Mouse (Mus musculus): ENCODE results near the gene Il12rb1.
"Not testable (repeated sequence)": the region's sequence is repeated elsewhere in the genome, so short reads cannot be mapped to it uniquely, and the experiment has no call there.

Il12rb1 gene

DNA sequence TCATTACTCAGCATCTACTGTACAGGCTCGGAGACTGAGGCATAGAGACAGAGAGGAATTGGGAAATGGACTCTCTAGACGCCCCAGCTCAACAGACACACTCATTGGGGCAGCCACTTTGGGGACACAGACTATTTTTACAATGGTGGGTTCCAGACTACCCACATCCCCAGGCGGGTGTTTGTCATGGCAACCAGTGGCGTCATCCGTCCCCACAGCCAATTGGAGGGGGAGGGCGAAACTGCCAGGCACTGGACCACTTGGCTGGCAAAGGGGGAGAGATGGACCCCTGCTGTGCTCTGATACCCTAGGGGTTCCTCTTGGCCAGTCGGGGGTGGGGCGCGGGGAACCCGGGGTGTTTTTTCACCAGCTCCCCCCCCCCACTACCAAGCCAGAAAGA is 7.6 kb upstream of the Il12rb1 start:
- no peak for DNase-seq (ENCODE audit: low spot score)

DNA sequence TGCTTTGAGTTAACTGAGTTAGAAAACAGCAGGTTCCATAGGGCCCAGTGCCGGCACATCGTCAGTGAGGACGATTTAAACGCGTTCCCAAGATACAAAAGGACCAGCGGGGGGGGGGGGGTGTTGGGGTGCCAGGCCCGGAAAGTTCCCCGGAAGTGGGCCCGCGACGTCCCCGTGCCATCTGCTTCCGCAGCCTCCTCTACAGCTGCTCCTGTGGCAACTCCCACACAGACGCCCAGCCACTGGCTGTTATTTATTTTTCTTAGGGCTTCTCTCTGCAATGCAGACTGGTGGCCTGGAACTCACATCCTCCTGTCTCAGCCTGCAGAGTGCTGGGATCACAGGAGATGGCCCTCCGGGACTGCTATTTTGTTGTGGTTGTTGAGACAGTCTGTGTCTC is 7.1 kb upstream of the Il12rb1 start:
- DNase-seq (ENCODE audit: low spot score), result no peak

DNA sequence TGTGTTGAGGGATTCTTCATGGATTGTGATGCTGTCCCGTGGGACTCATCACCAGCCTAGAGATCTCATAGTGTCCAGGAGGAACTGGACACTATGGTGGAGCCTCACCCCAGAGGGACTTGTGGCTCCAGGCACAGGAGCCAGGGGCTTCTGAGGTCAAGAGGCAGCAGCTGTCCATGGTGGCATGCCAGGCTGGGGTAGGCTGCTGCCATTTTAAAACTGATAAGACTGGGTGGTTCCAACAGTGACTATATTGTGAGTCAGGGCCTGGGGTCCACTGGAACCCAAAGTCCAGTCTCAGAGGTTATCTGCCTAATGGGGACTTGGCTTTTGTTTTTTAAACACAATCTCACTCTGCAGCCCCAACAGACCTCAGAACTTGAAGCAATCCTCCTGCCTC is 6.4 kb upstream of the Il12rb1 start:
- DNase-seq (ENCODE audit: low spot score), result no peak

DNA sequence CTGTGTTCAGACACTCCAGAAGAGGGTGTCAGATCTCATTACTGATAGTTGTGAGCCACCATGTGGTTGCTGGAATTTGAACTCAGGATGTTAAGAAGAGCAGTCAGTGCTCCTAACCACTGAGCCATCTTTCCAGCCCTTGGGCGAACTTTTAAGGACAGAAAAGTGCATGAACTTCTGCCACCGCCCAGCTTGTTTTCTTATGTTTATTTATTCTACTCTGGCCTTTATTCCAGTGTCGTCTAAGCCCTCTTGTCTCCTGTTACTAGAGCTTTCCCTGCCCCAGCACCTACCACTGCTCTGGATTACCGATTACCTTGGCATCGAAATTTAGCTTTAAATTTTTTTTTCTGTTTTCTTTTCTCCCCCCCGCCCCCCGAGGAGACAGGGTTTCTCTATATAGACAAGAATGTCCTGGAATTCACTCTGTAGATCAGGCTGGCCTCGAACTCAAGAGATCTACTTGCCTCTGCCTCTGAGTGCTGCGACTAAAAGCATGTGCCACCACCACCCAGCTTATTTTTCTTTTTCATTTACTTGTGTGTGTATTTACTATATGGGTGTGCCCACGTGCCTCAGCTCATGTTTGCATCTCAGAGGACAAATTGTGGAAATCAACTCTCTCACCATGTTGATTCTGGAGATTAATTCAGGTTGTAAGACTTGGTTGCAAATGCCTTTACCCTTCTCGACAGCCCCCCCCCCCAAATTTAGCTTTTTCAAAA is 5.3 kb upstream of the Il12rb1 start:
- DNase-seq (ENCODE audit: low spot score), result no peak

DNA sequence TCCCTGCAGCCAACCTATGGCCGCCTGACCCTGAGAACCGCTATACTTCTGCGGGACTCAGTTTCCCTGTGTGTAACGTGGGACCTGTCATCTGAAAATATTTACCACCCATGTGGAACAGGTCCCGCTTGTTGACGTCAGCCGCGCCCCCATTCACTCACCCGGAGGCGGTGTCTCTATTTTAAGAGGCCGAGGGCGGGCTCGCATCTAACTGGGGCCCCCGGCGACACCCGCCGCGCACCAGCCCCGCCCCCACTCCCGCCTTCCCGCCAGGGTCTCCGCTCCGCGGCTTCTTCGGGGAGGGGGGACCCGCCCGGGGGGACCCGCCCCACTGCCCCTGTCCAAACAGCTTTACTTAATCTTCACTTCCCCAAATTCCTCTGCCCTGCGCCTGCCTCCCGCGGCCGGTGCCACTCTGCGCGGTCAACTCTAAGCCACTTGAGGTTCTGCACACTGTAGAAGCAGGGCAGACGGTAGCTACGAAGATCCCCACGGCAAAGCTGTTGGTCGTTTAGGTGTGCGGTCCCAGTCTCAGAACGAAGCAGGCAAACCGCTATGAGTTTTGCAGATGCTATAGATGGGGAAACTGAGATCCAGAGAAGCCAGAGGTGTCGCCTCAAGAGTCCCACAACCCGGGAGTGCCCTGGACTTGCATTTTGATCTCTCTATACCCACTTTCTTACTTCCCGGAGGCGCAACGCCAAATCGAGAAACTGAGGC is 4.3 kb upstream of the Il12rb1 start:
- DNase-seq (ENCODE audit: low spot score), result no peak

DNA sequence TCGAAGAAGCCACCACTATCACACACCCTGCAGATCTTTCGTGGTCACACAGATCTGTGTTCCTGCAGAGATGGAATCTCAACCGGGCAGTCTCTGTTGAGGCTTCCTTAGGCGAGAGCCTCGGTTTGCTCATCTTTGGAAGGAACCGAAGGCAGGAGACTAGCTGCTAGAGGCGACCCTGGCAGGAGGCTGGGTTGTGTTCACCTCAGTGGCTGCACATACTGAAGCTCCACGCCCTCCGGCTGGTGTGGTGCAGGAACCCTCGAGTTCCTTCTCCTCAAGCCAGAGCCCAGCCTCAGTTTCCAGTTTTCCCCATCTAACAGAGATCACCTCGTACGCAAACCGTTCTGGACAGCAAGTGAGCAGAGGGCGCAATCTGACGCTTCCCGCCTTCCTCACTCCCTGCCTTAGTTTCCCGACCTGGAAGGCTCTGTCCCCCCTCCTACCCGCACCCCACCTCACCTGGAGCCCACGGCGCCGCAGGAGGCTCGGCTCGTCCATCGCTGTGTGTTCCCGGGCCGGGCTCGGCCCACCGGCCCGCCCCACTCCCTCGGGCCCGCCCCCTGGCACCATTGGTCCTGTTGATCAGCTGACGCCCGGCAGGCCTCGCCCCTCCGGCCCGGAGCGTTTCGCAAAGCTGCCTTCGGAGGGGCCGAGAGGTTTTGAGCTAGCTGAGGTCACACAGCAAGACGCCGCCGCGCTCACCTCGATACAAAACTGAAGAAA is 3.6 kb upstream of the Il12rb1 start, which contains the start of gene Mast3:
Gene Mast3, minus strand, starts transcription at position 574 of the 726 bp plus-strand sequence.
- peak; percentile 84 for DNase-seq (ENCODE audit: low spot score)

DNA sequence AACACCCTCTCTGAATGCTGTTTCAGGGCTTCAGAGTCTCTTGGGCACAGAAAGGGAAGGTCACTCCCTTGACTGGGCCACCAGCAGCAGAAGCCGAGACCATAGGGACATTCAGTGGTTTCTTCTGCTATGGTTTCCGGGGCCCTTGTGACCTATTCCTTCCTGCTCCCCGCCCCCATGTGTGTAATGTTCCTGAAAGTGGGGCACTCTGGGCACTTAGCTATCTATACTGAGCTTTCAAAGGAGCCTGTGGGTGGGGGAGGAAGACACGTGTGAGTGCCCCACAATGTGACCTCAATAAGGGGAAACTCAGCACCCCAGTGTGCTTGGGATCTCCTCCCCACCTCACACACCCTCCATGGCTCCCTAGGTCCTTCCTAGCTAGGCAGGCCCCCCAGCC is 1.7 kb upstream of the Il12rb1 start:
- no peak for DNase-seq (ENCODE audit: low spot score)

DNA sequence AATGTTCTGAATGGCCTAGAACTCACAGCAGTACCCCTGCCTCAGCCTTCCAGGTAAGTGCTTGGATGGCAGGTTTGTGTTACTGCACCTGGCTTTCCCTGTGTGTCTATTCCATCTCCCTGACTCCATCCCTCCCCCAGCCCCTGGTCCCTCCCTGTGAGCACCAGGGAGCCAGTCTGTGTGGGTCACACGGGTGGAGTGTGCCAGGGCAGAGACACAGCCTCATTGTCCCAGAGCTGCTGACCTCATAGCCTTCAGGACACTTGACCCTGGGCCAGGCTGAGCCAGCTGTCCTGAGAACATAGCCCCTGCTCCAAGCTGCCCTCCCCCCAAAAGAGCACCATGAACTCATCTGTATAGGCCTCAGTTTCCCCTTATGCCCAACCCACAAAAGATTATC is 945 bp upstream of the Il12rb1 start:
- no peak for DNase-seq (ENCODE audit: low spot score)

DNA sequence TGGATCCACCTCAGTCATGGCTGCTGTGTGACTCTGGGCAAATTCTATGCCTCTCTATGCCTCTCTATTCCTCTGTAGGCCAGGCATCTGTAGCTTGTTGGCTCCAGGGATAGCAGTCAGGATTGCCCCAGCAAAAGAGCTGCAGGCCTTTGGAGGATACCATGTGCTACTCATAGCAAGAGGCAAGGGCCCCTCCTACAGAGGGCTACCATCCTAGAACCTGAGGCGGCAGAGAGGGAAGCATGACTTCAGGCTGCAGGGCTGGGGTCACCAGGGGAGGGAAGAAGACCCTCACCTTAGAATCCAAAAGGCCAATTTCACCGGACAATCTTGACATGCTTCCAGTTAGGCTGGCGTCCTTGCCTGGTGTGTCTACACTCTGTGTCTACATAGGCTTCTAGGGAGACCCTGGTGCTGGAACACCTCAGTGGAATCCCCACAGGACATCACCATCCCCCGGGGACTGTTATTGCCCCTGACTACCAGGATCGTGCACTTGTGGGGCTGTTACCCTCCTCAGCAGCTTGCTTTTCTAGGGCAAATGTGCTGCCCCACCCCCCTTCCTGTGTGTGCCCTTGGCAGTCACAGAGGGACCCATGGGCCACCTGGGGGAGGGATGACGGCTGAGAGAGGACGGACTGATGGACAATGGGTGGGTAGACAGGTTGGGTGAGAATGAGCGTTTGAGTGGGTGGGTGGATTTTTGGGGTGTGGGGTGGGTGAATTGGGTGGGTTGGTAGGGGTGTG is 879 bp downstream of the Il12rb1 start:
- no peak for DNase-seq (ENCODE audit: low spot score)

DNA sequence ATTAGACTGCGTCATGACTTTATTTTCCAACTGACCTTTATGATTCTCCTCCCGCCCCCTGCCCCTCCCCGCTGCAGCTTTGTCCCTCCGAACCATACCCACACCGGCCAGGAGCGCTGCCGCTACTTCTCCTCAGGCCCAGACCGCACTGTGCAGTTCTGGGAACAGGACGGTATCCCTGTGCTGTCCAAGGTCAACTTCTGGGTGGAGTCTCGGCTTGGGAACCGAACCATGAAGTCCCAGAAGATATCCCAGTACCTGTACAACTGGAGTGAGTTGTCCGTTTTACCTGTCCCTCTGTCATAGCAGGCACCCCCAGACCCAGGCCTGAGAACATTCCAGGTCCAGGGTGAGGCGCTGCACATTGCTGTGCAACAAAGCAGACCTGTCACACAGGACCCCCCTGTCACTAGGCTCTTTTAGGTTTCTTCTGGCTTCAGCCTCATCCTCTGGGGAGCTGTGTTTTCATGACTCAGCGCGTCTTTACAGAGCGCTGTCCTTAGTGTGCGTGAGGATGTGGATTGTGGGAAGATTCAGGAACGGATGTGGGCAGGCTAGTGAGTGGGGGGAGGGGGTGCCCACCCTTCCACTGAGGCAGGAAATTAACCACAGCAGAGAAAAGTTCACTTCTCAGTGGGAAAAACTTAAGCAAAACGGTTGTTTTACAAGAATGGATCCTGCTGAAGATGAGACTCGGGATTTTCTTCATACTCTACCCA is 2.9 kb downstream of the Il12rb1 start:
- no peak for DNase-seq (ENCODE audit: low spot score)

DNA sequence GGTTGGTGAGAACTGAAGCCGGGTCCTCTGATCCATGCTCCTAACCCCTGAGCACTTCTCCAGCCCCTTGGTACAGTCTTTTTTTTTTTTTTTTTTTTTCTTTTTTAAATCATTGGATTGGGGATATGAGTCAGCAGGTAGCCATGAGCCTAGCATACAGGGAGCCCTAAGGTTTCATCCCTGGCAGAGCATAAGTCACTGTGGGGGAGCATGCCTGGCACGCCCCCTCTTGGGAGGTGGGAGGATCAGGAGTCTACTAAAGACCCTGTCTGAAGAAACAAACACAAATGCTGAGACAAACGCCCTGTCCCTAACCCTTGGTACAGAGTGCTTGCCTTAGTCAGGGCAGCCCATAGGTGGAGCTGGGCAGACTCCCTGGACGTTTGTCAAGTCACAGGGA is 3.8 kb downstream of the Il12rb1 start:
- DNase-seq (ENCODE audit: low spot score), result no peak

DNA sequence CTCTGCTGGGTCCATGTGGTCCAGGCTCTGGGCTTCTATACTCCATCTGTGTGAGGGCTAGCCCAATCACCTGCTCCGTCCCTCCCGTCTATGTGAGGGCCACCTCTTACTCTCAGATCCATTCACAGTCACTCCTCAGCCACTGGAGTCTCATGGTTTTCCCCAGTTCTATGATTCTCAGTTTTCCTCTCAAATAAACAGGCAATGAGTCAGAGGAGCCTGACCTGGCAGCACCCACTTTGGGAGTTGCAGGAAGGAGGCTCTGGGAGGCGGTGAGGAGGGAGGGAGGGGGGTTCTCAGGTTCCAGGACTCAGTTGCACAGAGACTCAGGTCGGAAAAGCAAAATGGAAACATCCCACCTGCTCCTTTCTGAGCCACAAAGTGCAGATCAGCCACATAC is 4.6 kb downstream of the Il12rb1 start:
- no peak for DNase-seq (ENCODE audit: low spot score)

DNA sequence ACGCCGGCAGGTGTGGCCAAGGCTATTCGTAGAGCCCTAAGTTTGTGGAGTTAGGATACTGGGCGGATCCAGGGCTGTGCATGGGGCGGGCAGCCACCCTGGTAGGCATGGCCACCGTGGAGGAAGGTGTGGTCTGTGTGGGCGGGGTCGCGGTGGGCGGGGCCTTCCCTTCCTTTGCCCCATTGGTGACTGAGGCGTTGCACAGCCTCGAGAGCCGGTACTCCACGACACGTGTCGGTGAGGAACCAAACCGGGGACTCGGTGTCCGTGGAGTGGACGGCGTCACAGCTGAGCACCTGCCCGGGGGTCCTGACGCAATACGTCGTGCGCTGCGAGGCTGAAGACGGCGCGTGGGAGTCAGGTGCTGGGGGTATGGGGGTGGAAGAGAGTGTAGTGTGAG is 8.4 kb downstream of the Il12rb1 start:
- no peak for DNase-seq (ENCODE audit: low spot score)

DNA sequence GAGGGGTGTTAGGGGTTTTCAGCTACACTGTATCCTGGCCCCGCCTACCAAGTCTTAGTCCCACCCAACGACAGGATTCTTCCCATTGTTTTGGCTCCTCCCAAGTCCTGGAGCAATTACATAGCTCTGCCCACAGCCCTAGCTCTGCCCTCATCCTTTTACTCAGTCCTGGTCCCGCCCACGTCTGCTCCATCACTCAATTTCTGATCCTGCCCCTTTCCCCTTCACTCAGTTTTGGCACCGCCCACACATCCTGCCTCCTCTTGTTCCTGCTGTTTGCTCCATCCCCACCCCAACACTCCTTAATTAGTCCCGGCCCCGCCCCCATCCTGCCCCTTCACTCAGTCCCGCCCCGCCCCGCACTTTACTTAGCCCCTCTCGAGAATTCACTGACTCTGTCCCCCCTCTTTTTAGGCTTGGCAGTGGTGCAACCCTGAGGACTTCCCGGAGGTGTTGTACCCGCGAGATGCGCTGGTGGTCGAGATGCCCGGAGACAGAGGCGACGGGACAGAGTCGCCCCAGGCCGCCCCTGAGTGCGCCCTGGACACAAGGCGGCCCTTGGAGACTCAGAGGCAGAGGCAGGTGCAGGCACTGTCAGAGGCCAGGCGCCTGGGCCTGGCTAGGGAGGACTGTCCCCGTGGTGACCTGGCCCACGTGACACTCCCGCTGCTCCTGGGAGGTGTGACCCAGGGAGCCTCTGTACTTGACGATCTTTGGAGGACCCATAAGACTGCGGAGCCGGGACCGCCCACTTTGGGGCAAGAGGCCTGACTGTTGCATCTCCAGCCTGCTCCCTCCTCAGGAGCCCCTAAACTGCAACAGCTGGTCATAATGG is 12.1 kb downstream of the Il12rb1 start:
- DNase-seq (ENCODE audit: low spot score), result no peak

DNA sequence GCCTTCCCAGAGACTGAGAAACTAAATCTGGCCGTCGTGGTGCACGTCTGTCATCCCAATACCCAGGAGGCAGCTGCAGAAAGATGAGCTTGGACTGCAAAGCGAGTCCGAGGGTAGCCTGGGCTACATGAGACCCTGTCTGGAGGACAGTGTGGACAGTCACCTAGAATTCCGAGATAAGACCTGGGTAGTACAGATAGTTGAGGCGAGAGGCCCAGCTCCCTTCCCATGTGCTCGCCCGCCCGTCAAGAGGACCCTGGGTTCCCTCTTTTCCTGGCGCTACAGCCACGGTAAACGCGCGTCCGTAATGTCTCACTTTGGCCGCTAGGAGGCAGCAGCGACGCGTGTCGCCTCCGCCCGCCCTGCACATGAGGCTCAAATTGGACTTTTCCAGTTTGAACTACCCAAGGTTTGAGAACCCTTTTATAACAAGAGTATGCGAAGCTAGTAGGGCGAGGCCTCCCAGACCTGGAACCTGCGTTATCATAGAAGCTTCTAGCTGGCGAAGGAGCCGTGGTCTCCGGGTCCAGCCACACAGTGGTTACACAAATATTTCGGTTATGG is 13.2 kb downstream of the Il12rb1 start:
- DNase-seq (ENCODE audit: low spot score), result peak; percentile 57

DNA sequence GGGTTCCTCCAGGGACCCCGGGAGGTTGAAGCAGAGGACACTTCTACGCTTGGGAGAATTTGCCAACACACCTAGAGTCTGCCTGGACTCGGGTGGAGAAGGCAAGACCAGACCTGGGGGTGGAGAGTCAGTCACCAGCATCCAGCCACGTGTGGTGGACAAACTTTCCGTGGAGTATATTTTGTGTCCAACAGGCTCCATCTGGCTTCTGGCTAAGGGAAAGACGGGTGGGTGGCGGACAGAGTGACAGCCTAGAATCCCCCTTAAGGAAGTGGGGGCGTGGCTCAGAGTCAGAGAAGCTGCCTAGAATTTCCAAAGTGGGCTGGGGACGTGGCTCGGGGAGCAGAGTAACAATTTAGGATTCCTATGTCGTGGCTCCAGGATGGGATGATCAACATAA is 13.7 kb downstream of the Il12rb1 start:
- no peak for DNase-seq (ENCODE audit: low spot score)

DNA sequence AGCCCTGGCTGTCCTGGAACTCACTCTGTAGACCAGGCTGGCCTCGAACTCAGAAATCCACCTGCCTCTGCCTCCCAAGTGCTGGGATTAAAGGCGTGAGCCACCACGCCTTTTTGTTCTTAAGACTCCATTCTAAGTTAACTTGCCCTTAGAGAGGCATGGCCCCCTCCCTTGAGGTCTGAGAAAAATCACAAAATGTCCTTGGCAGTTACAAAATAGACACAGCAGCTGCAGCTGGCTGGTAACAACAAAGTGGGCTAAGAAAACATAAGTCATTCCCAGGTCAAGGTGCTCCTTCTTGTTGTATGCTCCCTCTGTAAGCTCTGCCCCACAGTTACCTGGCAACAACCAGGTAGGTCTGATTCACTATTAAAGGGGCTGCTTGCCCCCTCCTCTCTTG is 14.3 kb downstream of the Il12rb1 start:
- not testable (repeated sequence) for DNase-seq (ENCODE audit: low spot score)

DNA sequence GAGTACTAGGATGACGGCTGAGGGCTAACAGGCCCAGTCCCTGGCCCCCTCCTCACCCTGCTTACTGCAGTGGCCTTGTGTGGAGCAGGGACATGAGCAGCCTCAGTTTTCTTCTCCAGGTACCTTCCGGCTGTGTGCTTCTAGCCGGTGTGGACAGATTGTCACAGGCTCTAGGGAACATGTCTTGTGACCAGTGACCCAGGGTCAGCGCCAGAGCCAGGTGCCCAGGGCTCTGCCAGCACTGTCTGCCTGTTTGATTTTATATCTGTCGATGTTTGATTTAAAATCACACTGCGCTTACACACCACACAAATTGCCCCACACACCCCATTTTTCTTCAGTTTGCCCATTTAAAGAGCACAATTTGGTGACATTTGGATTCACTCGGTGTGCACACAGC is 15.6 kb downstream of the Il12rb1 start:
- DNase-seq (ENCODE audit: low spot score), result no peak

DNA sequence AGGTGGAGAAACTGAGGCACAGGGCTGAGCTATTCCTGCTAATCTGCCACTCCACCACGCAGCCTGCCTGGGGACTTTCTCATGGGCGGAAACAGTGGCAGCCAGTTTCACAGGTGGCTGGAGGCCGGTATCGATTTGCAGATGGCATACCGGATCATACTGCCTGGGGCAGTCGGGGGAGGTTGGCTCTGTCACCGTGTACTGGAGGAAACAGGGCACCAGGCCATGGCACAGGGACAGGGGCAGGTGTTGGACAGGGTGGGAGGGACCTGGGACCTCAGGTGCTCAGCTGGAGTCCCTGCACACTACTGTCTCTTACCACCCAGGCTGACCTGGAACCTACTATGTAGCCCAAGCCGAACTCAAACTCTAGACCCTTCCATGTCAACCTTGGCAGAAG is 17.6 kb downstream of the Il12rb1 start:
- no peak for DNase-seq (ENCODE audit: low spot score)

DNA sequence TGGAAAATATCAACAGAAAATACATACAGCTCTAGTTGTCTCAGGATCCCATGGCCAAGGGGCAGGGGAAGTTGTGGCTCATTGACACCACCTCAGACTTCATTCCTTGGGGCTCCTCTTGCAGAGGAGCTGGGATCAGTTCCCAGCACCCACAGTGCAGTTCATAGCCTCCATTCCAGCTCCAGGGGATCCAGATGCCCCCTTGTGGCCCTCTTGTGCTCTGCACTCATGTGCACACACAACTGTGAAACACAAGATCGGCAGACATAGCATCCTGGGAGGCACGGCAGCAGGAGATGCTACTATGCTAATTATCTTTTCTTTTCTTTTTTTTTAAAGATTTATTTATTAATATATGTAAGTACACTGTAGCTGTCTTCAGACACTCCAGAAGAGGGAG is 18.8 kb downstream of the Il12rb1 start:
- DNase-seq (ENCODE audit: low spot score), result no peak

All from adipocyte (in vitro differentiated cells).